27 mouse cellular contexts compared by ENCODE assay signal in the genomic region with DNA sequence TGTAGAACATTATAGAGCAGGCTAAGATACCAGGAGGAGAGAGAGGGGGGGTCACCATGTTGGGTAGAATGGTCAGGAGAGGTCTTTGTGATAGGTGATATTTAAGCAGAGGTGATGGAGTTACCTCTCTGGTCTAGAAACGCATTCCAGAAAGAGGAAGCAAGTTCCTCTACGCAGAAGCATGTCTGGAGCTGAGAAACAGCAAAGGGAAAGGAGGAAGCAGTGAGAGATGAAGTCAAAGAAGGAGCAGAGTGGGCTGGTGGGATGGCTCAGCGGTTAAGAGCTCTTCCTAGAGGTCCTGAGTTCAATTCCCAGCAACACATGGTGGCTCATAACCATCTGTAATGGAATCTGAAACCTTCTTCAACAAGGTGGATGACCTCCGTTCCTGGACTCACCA. TPM values are rescaled to one million over a fixed set of nuclear protein-coding genes. Genes with fewer than 3 reads are reported as not detected.
DNase-seq lines count a peak whose midpoint lies in the region; ATAC-seq lines count a peak whose summit lies in the region.
"Had no signal": no experiment of that assay in that cellular context is flagged by ENCODE, and none has a peak within 500 bp of the region (broad histone marks: within the 10 kb centered on the region; RNA-seq: fewer than 3 reads in every experiment).

No protein-coding gene starts in this region.

- no peaks in the 10 kb centered on the region for H3K27me3 ChIP-seq in midbrain, embryonic 11.5 days (ENCODE audit: control insufficient read depth, insufficient read depth, low read length)
- no peaks in the 10 kb centered on the region for H3K27me3 ChIP-seq in midbrain, embryonic 10.5 days (ENCODE audit: low read depth, poor library complexity, severe bottlenecking)
- H3K27me3 ChIP-seq in hindbrain, embryonic 16.5 days (replicated peaks; ENCODE audit: control insufficient read depth, insufficient read depth, low read length) = no peaks in the 10 kb centered on the region
- H3K27me3 ChIP-seq: CH12.LX; embryonic facial prominence, embryonic 12.5 days had no signal

- ATAC-seq in midbrain, embryonic 11.5 days (ENCODE audit: low FRiP score) = no peak
- peak; percentile 60 for ATAC-seq in megakaryocyte, adult 5-6 weeks (ENCODE audit: poor library complexity, severe bottlenecking)
- ATAC-seq in monocyte, adult 5-6 weeks (replicated peaks; ENCODE audit: insufficient number of reproducible peaks, low FRiP score, low TSS enrichment, poor library complexity, severe bottlenecking) = 0 out of 2 replicates have a peak, but pooled peaks have one; percentile 46
- no peak for ATAC-seq in hindbrain, embryonic 16.5 days
- ATAC-seq: forebrain, embryonic 14.5 days; forebrain, embryonic 16.5 days had no signal

- no peak overlapping the region for H3K9ac ChIP-seq in midbrain, embryonic 11.5 days (ENCODE audit: low read length)
- no peak overlapping the region for H3K9ac ChIP-seq in hindbrain, embryonic 16.5 days (ENCODE audit: low read depth, low read length)
- H3K9ac ChIP-seq: embryonic facial prominence, embryonic 12.5 days had no signal

- H3K9me3 ChIP-seq in midbrain, embryonic 11.5 days (ENCODE audit: control insufficient read depth, low read length) = no peaks in the 10 kb centered on the region; the same call in 1 of the 2 replicates
- H3K9me3 ChIP-seq in midbrain, embryonic 10.5 days (replicated peaks) = peaks cover 14% of the 10 kb centered on the region; the same call in 1 of the 2 replicates
- no peaks in the 10 kb centered on the region for H3K9me3 ChIP-seq in hindbrain, embryonic 16.5 days (ENCODE audit: control insufficient read depth, low read length)
- H3K9me3 ChIP-seq: embryonic facial prominence, embryonic 12.5 days had no signal

- H3K4me2 ChIP-seq in midbrain, embryonic 11.5 days = no peak overlapping the region
- no peak overlapping the region for H3K4me2 ChIP-seq in hindbrain, embryonic 16.5 days (ENCODE audit: low read length)
- H3K4me2 ChIP-seq: embryonic facial prominence, embryonic 12.5 days had no signal

- H3K4me1 ChIP-seq in midbrain, embryonic 11.5 days (ENCODE audit: control insufficient read depth, insufficient read depth, low read length) = no peaks in the 10 kb centered on the region
- H3K4me1 ChIP-seq in midbrain, embryonic 10.5 days = no peaks in the 10 kb centered on the region
- H3K4me1 ChIP-seq in hindbrain, embryonic 16.5 days (ENCODE audit: control insufficient read depth, insufficient read depth, low read depth, low read length) = no peaks in the 10 kb centered on the region
- H3K4me1 ChIP-seq: embryonic facial prominence, embryonic 10.5 days; embryonic facial prominence, embryonic 12.5 days had no signal

- peak; percentile 21 for DNase-seq in midbrain, embryonic 11.5 days (ENCODE audit: low spot score, missing footprints)
- no peak for DNase-seq in midbrain, embryonic 10.5 days (ENCODE audit: low spot score)
- no peak for DNase-seq in lung, postnatal 36 days
- DNase-seq: adrenal gland, adult 2 months; adrenal gland, postnatal 10 days; adrenal gland, postnatal 25 days; B cell, adult 2 months; cerebellum, adult 11 months; cerebellum, adult 18-20 months; cerebellum, adult 9-10 months; cerebellum, postnatal 10 days; cerebellum, postnatal 25 days had no signal

- no peak overlapping the region for H3K27ac ChIP-seq in midbrain, embryonic 11.5 days (ENCODE audit: low read depth, low read length)
- no peak overlapping the region for H3K27ac ChIP-seq in midbrain, embryonic 10.5 days (replicated peaks)
- no peak overlapping the region for H3K27ac ChIP-seq in hindbrain, embryonic 16.5 days (ENCODE audit: low read depth, low read length)
- H3K27ac ChIP-seq: embryonic facial prominence, embryonic 10.5 days; embryonic facial prominence, embryonic 12.5 days had no signal

- no peak overlapping the region for H3K4me3 ChIP-seq in midbrain, embryonic 11.5 days (ENCODE audit: low read depth, low read length)
- H3K4me3 ChIP-seq in midbrain, embryonic 10.5 days = no peak overlapping the region
- H3K4me3 ChIP-seq in hindbrain, embryonic 16.5 days (ENCODE audit: low read length) = no peak overlapping the region
- H3K4me3 ChIP-seq: embryonic facial prominence, embryonic 10.5 days; embryonic facial prominence, embryonic 12.5 days had no signal

- no peaks in the 10 kb centered on the region for H3K36me3 ChIP-seq in midbrain, embryonic 11.5 days (ENCODE audit: control insufficient read depth, insufficient read depth, low read length)
- peaks cover 30% of the 10 kb centered on the region for H3K36me3 ChIP-seq in midbrain, embryonic 10.5 days
- no peaks in the 10 kb centered on the region; the same call in 1 of the 2 replicates for H3K36me3 ChIP-seq in hindbrain, embryonic 16.5 days (ENCODE audit: control insufficient read depth, insufficient read depth, low read length)

- WGBS in midbrain, embryonic 11.5 days = 87% methylated on average over 4 of the region's 4 CpGs
- WGBS in midbrain, embryonic 10.5 days = 87% methylated on average over 4 of the region's 4 CpGs
- WGBS in hindbrain, embryonic 16.5 days = 83% methylated on average over 4 of the region's 4 CpGs

RNA-seq across cellular contexts. Expression of a gene that starts 6.9 kb away (rescaled TPM):
- 21.0 and 21.7 TPM in 2 replicates for polyA plus RNA-seq in midbrain, embryonic 11.5 days (2014; fragmentation: Nextera tagmentation; extraction: Ambion mirVana)
- polyA plus RNA-seq in midbrain, embryonic 10.5 days (2016; fragmentation: Nextera tagmentation; extraction: Ambion mirVana) = 21.2 and 22.9 TPM in 2 replicates
- total RNA-seq in megakaryocyte, adult 5-6 weeks (2015) = 730 and 815 TPM in 2 replicates
- 599 and 677 TPM in 2 replicates for total RNA-seq in megakaryocyte, adult 5-6 weeks (2017)
- total RNA-seq in monocyte, adult 5-6 weeks (2017) = 1,089 to 1,183 TPM (median 1,123 TPM) in 3 replicates
- 9.5 and 11.1 TPM in 2 replicates for polyA plus RNA-seq in hindbrain, embryonic 16.5 days (2015; fragmentation: Nextera tagmentation; extraction: Ambion mirVana)

RNA-seq across cellular contexts. Expression of a gene that starts 55.1 kb away (rescaled TPM):
- not detected in 2 replicates for polyA plus RNA-seq in midbrain, embryonic 11.5 days (2014; fragmentation: Nextera tagmentation; extraction: Ambion mirVana)
- polyA plus RNA-seq in midbrain, embryonic 10.5 days (2016; fragmentation: Nextera tagmentation; extraction: Ambion mirVana) = not detected in 2 replicates
- not detected in 2 replicates for total RNA-seq in megakaryocyte, adult 5-6 weeks (2015)
- not detected in 2 replicates for total RNA-seq in megakaryocyte, adult 5-6 weeks (2017)
- not detected in 3 replicates for total RNA-seq in monocyte, adult 5-6 weeks (2017)
- not detected in 2 replicates for polyA plus RNA-seq in hindbrain, embryonic 16.5 days (2015; fragmentation: Nextera tagmentation; extraction: Ambion mirVana)
- total RNA-seq: adrenal gland, adult 2 months; adrenal gland, postnatal 10 days; adrenal gland, postnatal 25 days; adrenal gland, postnatal 4 days; CH12.LX; G1E had no signal
- polyA plus RNA-seq: brain, embryonic 14.5 days; CD4-positive, CD25-positive, alpha-beta regulatory T cell, adult 4 months; cortical plate, adult 2 months; embryonic facial prominence, embryonic 10.5 days; embryonic facial prominence, embryonic 12.5 days; embryonic facial prominence, embryonic 14.5 days; forebrain, embryonic 11.5 days; forebrain, embryonic 14.5 days; forebrain, embryonic 16.5 days; G1E had no signal

Comparison
In these comparisons a context has a peak if more than half of its experiments do, and no peak if none do; other contexts are left out.
1. ATAC-seq: peak in megakaryocyte, adult 5-6 weeks (single experiment) and monocyte, adult 5-6 weeks (single experiment); none in midbrain, embryonic 11.5 days (single experiment) and hindbrain, embryonic 16.5 days (single experiment).